Mouse (Mus musculus) adipose tissue, adult 10 weeks (tissue): ENCODE results near the gene Scgb1b19. TPM values are rescaled to one million over a fixed set of nuclear protein-coding genes. Genes with fewer than 3 reads are reported as not detected.

Experiments
- polyA plus RNA-seq: library from polyadenylated mRNA; stranded (reverse); fragments of 350-450 nt; fragmentation: Illumina TruSeq; extraction: RNeasy Lipid Tissue Mini Kit (QIAGEN cat#74804); gene quantifications from one replicate; pipeline ENCODE4 v1.2.3, GENCODE M21; 2014; ENCODE audit warnings: low read depth, low replicate concordance

The Scgb1b19 gene
- not detected for polyA plus RNA-seq

GRCm38 (mm10) chr7:33286991-33287390 lies at the start of gene Scgb1b19:
Scgb1b19 (plus strand) TSS chr7:33287291.

GRCm38 (mm10) chr7:33280238-33280637 lies 6.9 kb upstream of the Scgb1b19 start, which contains the start of gene Scgb2b19:
Scgb2b19 (minus strand) TSS chr7:33280338.

Other genes starting within 250 kb of the Scgb1b19 start
- not detected for gene Scgb2b17, start 230.7 kb upstream of the Scgb1b19 start, polyA plus RNA-seq
- gene Scgb1b17, start 223.8 kb upstream of the Scgb1b19 start, polyA plus RNA-seq, result not detected
- not detected for gene Scgb2b18, start 113.4 kb upstream of the Scgb1b19 start, polyA plus RNA-seq
- not detected for gene Scgb1b18, start 101.7 kb upstream of the Scgb1b19 start, polyA plus RNA-seq
- gene Scgb2b19, start 7.0 kb upstream of the Scgb1b19 start, polyA plus RNA-seq, result not detected
- not detected for gene Scgb2b20, start 79.0 kb downstream of the Scgb1b19 start, polyA plus RNA-seq
- not detected for gene Scgb1b20, start 85.9 kb downstream of the Scgb1b19 start, polyA plus RNA-seq
- gene Scgb2b21, start 233.2 kb downstream of the Scgb1b19 start, polyA plus RNA-seq, result not detected